Mouse (Mus musculus) E14TG2a.4 (cell line): ENCODE measurements around the gene Zfp3.

ENCODE experiments used
- CTCF ChIP-seq: conservative IDR thresholded peaks from 2 replicates; pipeline ENCODE4 v1.5.1; 2014; ENCODE audit warnings: low read length
- NANOG ChIP-seq: IDR thresholded peaks from 2 replicates; pipeline ENCODE4 v1.6.1; 2014; ENCODE audit warnings: borderline replicate concordance, low read length, mixed read lengths
- POU5F1 ChIP-seq: IDR thresholded peaks from 2 replicates; pipeline ENCODE4 v1.6.1; 2014; ENCODE audit warnings: low read length, borderline replicate concordance

- TF ChIP-seq CTCF (peak; percentile 80), NANOG (no peak), POU5F1 (no peak)
These were observed 51.6 kb downstream of the Zfp3 start for GRCm38 (mm10) chr11:70815498-70816078.
